Mouse (Mus musculus) brain, adult 2 months (tissue): ENCODE measurements around the gene Rbfox1.

Source experiments
- DNase-seq: peaks from one replicate; pipeline ENCODE4 v3.0.0; 2011; ENCODE audit warnings: low read depth, low spot score

Rbfox1 gene

GRCm38 (mm10) chr16:7005478-7005877, 1120.3 kb downstream of the Rbfox1 start:
- peak; percentile 54 for DNase-seq

GRCm38 (mm10) chr16:7017310-7017709, 1132.2 kb downstream of the Rbfox1 start:
- DNase-seq: peak; percentile 96

GRCm38 (mm10) chr16:7034231-7034630, 1149.1 kb downstream of the Rbfox1 start:
- DNase-seq: no peak

- DNase-seq: no peak
These were observed 1151.4 kb downstream of the Rbfox1 start for GRCm38 (mm10) chr16:7036566-7036965.

GRCm38 (mm10) chr16:7036988-7037387, 1151.8 kb downstream of the Rbfox1 start:
- DNase-seq: peak; percentile 69

- DNase-seq: no peak
These were observed 1153.6 kb downstream of the Rbfox1 start for GRCm38 (mm10) chr16:7038639-7039260.

GRCm38 (mm10) chr16:7039404-7040367, 1154.5 kb downstream of the Rbfox1 start:
- DNase-seq: peak; percentile 80

- DNase-seq: no peak
These were observed 1155.5 kb downstream of the Rbfox1 start for GRCm38 (mm10) chr16:7040691-7041090.

GRCm38 (mm10) chr16:7047421-7047820, 1162.3 kb downstream of the Rbfox1 start:
- DNase-seq: peak; percentile 70

- DNase-seq: peak; percentile 88
These were observed 1164.2 kb downstream of the Rbfox1 start for GRCm38 (mm10) chr16:7049162-7049971.

GRCm38 (mm10) chr16:7050945-7051344, 1165.8 kb downstream of the Rbfox1 start:
- no peak for DNase-seq

GRCm38 (mm10) chr16:7051991-7052390, 1166.8 kb downstream of the Rbfox1 start:
- no peak for DNase-seq

- no peak for DNase-seq
These were observed 1167.3 kb downstream of the Rbfox1 start for GRCm38 (mm10) chr16:7052408-7052807.

- peak; percentile 52 for DNase-seq
These were observed 1172.6 kb downstream of the Rbfox1 start for GRCm38 (mm10) chr16:7057789-7058188.

GRCm38 (mm10) chr16:7058556-7058955, 1173.4 kb downstream of the Rbfox1 start:
- DNase-seq: peak; percentile 83

- peak; percentile 82 for DNase-seq
These were observed 1174.4 kb downstream of the Rbfox1 start for GRCm38 (mm10) chr16:7059596-7059995.

GRCm38 (mm10) chr16:7060864-7061263, 1175.7 kb downstream of the Rbfox1 start:
- DNase-seq: no peak

GRCm38 (mm10) chr16:7062512-7062911, 1177.4 kb downstream of the Rbfox1 start:
- DNase-seq: peak; percentile 71

GRCm38 (mm10) chr16:7067109-7067508, 1182.0 kb downstream of the Rbfox1 start:
- no peak for DNase-seq

- peak; percentile 60 for DNase-seq
These were observed 1184.4 kb downstream of the Rbfox1 start for GRCm38 (mm10) chr16:7069599-7069998.

- DNase-seq: no peak
These were observed 1189.6 kb downstream of the Rbfox1 start for GRCm38 (mm10) chr16:7074786-7075185.

GRCm38 (mm10) chr16:7075749-7076148, 1190.6 kb downstream of the Rbfox1 start:
- DNase-seq: peak; percentile 75
